Mouse (Mus musculus) kidney, adult 18-20 months (tissue): ENCODE measurements around the gene Ttc39b.

Source experiments
- DNase-seq: peaks from one replicate; pipeline ENCODE4 v3.0.0; 2021

Ttc39b gene

DNA sequence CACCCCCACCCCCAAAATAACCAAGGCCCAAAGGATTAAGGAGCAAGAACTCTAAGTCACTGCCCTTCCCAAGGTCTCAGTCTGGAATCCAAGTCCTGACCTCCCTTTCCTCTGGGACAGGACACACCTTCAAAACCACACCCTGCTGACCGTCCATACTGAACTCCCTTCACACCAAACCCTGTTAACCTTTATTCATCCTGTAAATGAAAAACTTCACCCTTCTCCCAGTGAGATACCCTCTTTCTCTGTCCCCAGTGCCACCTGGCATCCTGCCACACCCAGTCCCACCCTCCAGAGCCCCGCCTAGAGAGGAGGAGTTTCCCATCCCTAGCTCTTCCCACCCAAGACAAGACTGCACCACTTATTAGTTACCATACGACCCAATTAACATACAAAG, 7.3 kb downstream of the Ttc39b start:
- no peak for DNase-seq

DNA sequence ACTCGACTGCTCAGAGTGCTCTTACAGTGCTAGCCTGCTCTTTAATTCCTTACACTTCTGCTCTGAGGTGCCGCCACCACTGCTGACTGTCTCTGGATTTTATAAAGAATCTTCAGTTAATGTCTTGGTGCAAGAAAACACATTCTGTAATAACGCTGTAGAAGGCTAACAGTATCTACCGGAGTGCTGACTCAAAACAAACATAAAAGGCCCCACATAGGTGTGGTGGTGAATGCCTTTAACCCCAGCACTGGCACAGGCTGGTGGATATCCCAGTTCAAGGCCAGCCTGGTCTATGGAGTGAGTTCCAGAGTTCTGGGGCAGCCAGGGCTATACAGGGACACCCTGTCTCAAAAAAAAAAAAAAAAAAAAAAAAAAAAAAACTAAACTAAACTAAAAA, 8.1 kb downstream of the Ttc39b start:
- DNase-seq, result no peak

DNA sequence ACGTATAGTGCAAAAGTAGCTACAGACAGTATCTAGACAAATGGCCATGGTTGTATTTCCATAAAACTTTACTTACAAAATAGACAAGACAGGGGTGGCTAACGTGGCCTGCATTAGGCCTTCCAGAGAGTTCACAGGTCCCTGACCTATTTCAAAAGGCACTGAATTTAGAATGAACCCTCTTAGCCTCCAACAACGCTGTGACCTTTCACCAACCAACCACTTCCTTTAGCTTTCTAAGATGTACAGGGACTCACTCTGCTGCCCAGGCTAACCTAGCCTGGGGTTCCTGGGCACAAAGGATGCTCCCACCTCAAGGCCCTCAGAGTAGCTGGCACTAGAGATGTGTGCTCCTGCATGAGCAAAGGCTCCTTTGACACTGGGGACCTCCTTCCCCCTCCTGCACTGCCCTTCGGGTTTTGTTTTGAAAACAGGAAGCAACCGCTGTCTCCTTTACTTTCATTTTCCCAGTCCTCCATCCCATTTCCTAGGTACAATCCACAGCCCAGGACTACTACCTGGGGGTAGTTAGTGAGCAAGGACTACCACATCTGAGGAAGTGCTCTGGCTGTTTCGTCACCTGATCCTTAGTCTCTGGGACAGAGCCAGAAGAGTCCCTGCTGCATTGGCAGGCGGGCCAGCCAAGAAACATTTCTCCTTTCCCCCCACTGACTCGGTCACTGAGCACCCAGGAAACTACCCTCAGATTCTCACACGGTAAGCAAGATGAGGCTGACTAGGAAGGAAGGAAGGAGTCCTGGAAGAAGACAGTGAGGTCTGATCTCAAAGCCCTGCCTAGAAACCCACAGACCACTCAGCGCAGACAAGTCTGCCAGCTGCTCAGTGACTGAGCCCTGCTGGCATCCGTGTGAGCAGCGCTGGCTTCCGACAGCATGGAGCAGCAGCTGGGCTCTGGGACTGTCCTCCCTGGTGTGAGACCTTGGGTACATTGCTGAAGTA, 8.9 kb downstream of the Ttc39b start:
- peak; percentile 47 for DNase-seq

DNA sequence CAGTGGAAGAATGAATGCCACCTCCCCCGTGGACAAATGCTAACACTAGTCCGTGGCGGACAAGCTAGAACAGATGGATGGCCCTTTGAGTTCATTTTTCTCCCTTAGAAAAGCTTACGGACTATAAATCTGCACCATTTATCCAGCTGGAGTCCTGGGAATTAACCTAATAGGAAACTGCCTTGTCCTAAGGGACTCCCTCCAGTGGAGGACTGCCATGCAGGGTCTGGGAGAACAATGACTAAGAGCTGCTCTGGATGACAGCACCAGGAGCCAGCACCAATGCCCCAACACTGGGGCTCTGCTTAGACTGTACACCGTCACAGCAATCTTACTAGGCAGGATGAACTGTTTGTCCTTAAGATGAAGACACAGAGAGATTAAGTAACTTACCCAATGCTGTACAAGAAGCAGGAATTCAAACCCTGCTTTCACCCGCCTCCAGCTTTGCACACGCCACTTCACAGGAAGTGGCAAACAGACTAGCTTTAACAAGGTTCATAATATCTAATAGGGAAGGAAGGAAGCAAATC, 9.7 kb downstream of the Ttc39b start:
- no peak for DNase-seq

DNA sequence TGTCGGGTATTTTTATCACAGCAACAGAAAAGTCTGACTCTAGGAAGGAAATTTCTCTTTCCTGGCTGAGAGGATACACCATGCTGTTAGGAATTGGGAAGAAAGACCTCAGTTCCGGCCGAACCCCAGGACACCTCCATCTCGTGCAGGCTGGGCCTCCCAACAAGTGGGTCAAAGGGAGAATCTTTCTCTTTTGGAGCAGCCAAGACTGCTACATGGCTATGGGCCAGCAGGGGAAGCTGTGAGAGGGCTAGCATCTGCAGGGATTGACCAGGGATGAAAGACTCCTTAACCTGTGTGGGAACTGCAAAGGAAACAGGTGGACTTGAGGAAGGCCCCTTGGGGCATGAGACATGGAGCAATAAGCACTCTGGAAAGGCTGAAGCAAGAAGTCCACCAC, 11.7 kb downstream of the Ttc39b start:
- DNase-seq, result no peak

DNA sequence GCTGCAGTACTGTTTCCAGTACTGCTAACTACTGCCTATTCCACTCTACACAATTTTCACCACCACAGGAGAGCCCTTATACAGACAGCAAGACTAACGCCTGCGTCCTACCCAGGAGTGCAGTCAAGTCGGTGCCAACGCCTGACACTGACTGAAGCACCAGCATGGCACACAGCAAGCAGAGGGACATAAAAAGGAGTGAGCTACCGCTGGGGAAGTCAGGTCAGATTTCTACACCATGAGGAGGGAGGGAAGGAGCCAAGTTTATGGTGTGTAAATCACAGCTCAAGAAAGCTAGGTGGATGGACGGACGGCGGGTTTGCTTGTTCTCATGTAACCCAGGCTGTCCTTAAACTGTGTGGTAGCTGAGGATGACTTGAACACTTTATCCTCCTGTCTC, 12.6 kb downstream of the Ttc39b start:
- no peak for DNase-seq

DNA sequence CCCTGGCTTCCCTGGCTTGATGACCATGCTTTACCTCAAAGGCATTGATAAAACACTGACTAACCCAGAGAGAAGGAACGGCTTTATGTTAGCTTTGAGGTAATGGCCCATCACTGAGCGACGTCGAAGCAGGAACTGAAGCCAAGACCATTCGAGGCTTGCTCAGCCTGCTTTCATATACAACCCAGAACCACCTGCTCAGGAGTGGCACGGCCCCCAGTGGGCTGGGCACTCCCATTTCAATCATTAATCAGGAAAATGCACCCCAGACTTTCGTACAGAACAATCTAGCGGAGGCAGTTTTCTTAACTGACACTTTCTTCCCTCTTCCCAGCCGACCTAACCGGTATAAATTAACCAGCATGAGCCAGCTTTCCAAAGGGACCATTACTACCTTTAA, 13.1 kb downstream of the Ttc39b start:
- peak; percentile 35 for DNase-seq

DNA sequence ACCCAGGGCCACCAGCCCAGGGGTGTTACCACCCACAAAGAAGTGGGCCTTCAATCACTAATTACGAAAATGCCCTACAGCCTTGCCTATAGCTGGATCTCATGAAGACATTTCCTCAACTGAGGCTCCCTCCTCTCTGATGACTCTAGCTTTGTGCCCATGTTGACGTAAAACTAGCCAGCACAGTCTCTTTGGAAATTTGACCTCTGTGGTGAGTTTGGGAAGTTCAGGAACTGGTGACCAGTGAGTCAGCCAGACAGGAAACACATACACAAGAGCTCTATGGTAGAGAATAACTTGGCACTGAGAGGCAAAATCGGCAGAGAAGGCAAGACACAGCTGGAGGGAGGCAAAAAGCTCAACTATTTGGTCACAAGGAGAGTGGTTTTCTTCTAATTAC, 15.1 kb downstream of the Ttc39b start:
- no peak for DNase-seq

DNA sequence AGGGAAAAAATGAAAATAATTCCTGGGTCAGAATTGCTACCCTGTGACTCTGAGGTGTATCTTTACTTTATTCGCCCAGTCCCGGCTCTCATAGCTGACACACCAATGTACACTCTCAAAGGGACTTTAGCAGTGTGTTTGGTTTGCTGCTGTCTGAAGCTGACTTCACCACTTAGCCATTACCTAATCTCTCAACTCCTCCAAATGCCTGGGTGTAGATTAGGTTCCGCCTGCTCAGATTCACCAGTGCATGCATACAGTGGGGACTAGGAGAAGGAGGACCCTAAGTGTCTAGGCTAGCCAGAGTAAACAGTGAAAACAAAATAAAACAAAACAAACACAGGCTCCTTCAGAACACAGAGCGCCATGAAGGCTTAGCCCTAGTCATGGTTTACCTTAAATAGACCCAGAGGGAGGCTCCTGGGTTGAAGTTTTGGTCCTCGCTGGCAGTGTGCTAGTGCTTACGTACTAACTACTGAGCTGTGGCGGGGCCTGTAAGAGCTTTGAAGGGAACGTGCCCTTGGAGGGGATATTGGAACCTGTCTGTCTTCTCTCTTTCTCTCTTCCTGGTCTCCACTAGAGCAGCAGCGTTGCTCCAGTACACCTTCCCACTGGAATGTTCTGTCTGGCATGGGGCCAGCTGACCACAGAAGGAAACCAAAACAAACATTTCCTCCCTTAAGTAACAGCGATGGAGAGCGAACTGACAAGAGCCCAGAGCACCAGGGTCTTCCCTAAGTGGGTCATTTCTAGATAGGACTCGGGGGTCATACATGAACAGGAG, 16.2 kb downstream of the Ttc39b start:
- peak; percentile 67 for DNase-seq

DNA sequence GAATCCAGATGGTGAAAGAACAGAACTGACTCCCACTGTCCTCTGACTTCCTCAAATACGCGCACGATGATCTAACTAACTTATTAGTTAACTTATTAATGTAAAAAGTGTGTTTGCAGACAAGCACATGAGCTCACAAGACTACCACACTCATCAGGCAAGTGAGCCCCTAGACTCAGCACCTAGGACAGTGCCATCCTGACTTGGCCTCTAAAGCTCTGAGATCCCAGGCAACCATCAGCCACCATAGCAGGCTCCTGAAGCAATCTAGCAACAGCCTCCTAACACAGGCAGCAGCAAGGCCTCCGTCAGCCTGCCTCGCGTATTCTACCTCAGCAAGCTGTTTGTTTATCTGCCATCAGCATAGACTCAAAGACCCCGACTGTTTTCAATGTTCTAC, 17.2 kb downstream of the Ttc39b start:
- no peak for DNase-seq

DNA sequence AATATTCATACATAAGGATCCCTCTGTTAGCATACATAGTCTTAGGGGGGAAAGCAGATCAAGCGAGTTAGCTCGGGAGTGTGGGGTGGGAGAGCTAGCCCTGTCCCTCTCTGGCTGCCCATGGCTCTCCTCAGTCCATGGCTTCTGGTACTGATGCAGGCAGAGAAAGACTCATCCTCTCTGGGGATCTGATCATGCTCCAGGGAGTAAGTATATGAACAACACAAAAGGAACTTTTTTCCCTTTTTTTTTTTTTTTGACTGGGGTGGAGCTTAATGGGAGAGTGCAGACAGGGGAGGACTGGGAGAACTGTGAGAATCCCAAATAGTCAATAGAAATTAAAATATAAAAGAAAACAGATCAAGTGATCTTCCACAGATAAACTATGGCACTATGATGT, 19.0 kb downstream of the Ttc39b start:
- no peak for DNase-seq

DNA sequence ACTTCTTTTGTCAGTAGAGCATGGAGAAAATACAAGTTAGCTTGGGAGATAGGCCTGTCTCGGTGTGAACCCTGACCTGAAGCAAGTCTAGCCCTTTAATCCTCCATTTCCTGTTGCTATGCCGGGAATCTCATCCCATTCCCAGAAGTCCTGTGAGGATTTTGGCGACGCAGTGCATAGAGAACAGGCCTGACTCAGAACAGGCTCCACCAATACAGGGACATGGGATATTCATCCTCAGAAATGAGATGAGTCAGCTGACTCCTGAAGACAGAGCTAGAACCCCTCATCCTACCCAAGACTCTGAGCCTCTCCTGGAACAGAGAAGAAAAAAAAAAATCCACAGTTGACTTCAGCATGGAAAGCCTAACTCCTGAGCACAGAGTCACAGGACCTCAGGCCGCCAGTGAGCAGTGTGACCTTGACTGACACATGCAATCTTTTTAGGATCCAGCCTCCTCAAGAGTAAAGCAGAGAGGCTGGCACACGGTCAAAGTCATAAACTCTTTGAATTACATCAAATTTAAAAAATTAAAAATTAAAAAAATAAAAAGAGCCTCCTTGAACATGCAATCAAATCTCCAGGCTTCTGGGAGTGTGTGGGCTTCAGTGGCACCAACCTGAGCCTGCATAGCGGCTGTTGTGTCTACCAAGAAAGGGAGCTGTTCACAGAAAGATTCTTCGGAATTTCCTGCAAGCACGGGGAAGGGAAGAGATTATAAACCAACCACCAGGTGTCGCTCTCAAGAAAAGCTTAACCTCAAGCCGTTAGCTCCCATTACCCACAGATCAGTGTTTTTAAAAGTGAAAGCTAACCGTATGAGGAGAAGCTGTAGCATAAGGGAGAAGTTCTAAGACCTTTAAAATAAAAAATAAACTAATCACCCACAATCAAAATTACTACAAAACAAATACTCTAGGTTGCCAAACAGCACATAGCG, 20.9 kb downstream of the Ttc39b start:
- peak; percentile 66 for DNase-seq

DNA sequence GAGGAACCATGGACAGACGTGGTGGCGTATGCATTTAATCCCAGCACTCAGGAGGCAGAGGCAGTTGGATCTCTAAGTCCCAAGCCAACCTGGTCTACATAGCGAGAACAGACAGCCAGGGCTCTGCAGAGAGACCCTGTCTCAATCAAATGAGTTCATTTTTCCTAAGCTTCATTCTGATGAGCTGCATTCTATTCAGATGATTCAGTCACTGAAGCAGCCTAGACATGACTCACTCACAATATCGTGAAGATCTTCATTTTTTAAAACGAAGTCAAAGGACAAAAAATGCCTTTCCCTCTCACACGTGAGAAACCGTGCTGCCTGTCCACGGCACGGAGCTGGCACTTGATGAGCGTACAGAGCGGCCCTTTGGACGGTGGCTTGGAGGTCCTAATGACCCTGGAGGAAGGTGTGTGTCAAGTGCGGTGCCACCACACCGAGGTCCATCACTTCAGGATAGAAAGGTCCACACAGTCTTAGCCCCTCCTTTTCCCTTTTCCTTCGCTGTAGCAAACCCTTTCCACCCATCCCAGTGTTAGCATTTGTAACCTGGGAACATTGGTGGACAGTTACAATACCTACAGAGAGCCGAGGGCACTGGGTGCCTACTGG, 21.8 kb downstream of the Ttc39b start:
- DNase-seq, result no peak

DNA sequence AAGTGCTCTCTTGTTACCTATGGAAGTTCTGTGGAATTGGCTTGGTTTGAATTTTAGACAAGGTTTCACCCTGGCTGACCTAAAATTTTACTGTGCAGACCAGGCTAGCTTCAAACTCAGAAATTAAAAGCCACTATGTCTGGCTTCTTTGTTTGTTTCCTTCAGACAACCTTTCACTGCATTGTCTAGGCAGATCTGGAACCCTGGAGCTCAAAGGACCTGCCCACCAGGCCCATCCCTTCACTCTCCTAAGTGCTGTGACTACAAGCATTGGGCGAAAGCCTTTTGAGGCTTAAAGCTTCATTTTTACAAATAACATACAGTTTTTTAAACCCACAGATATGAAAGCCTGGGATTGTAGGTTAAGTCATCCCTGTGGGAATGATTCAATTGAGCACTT, 22.3 kb downstream of the Ttc39b start:
- no peak for DNase-seq

DNA sequence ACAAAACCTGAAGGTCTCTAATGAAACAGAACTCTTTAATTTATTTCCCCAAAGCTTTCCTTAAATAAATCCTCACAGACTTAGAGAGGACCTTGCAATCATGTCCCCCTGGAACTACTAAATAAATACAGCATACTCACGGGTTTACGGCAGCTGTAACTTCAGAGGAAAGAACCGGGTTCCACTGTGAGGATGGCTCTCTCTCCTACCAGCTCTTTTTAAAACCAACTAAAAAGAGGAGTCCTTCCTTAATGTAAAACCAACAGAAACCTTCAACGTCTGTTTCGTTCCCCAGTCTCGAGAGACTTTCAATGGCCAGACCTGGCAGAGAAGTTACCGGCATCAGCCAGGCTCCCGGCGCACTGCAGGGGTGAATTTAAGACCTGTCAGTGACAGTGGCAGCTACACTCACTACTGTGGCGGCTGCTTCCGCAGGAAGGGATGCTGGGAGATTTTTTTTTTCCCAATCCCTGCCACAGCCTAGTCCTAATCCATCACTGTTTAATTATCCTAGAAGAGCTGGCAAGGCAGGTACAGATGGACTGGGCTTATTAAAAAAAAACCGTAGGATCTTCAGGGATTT, 39.2 kb downstream of the Ttc39b start:
- DNase-seq, result peak; percentile 21

DNA sequence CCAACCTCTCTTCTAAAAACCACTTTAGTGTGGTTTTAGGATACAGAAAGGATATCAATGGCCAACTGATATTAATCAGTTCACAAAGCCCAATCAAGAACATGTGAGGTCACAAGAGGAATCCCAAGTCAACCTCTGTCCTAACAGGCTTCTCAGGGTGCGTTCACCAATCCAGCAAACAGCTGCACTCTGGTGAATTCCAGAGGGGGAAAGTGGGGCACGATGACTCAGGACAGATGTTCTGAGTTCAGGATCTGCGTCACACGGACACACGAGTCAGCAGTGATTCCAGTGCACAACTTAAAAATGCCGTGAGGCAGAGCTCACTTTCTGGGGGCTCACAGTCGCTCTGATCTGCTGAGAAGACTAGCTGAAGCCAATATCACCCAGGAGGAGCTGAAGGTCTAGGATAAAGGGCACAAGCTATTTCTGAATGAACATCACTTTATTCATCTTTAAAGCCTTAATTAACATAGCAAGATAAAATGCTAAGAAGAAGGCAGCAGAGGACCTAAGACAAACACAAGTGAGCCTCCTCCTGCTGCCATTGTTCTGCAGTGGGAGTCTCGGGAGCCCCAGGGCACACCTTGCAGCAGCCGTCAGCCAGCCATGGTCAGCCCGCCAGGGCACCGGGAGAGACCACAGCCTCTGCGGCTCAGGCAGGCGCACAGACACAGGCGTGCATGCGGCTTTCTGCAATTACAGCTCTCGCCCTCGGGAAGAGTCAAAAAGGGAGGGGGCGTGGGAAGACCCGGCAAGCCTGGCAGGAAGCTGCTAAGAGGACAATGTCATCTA, 39.9 kb downstream of the Ttc39b start:
- no peak for DNase-seq

DNA sequence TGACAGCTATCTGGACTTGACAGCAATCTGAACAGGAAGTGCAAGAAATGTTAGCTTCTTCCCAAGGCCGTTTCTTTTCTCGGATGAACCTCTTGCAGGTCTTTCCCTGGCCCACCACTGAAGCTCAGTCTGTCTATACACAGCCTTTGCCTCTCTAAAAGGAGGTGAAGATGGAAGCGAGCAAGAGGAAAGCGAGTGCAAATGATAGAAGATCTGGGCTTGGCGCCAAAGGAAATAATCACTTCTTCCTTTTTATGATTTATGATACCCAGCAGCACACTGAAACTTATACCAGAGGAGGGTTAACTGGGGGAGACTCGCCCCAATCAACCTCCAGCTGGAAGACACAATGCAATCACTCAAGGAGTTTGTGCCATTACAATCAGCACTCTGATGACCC, 41.6 kb downstream of the Ttc39b start:
- DNase-seq, result no peak

DNA sequence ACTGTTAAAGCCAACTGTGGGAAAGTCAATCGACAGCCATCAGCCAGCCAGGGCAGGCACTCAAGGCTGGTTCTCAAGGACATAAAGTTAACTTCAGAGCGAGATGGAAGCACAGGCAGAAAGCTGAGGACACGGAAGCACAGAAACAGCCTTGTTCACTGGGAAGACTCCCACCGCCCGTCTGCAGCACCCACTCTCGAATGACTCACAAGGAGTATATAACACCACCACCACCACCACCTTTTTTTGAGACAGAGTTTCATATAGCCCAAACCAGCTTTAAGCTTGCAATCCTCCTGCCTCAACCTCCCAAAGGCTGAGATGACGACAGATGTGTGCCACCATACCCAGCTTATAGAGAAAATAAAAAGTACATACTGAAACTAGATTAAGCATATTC, 44.8 kb downstream of the Ttc39b start:
- DNase-seq, result no peak

DNA sequence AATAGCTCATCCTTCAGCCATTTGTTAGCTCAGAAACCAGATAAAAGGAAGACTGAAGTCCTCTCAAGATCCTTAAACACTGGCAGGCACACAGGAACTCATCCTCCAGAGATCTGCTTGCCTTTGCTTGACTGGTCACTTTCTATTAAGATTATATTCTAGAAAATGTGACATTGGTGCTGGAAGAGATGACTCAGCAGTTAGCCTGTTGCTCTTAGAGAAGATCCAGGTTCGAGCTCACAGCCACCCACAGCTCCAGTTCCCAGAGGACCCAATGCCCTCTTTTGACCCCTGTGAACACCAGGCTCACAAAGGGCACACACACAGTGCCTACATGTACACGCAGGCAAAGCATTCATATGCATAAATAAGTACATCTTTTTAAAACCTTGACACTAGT, 49.8 kb downstream of the Ttc39b start:
- no peak for DNase-seq

DNA sequence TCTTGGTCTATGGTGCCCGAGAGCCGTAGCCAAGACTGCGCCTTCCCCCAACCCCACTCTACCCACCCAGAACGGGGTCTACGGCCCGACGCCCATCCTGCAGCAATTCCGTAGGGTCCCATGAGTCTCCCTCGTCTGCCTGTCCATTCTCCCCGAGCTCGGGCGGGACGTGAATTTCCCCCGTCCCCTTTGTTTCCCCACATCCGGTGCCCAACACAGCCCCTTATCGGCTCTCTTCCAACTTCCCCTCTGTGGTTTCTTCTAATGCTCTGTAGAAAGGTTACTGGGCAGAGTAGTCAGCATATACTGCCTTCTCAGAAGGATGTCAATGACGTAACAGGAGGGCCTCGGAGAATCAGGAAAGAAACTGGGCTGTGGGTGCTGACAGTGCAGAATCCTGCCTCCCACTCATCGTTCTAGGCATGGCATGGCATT, 50.4 kb downstream of the Ttc39b start:
- no peak for DNase-seq
